Mouse (Mus musculus): Measurements from ENCODE around the gene Fancc.

Gene Fancc

GRCm38 (mm10) chr13:63250441-63250980 lies 246.6 kb downstream of the Fancc start:
- intact Hi-C loops (cut with DNase I), result no loop called here

GRCm38 (mm10) chr13:63249741-63250431 lies 247.2 kb downstream of the Fancc start:
- intact Hi-C loops (cut with DNase I), result loop anchor here (5.0 kb wide), 1 partner anchor 42 kb away; no protein-coding TSS in a partner anchor

GRCm38 (mm10) chr13:63249171-63249570 lies 247.9 kb downstream of the Fancc start:
- intact Hi-C loops (cut with DNase I), result loop anchor here (5.0 kb wide), 1 partner anchor 43 kb away; no protein-coding TSS in a partner anchor

- intact Hi-C loops (cut with DNase I), result loop anchor here (5.0 kb wide), 1 partner anchor 44 kb away; no protein-coding TSS in a partner anchor
These were observed 248.8 kb downstream of the Fancc start for GRCm38 (mm10) chr13:63248318-63248717.

- intact Hi-C loops (cut with DNase I), result loop anchor here (5.0 kb wide), 1 partner anchor 45 kb away; no protein-coding TSS in a partner anchor
These were observed 249.4 kb downstream of the Fancc start for GRCm38 (mm10) chr13:63247631-63248030.

- intact Hi-C loops (cut with DNase I), result loop anchor here (5.0 kb wide), 1 partner anchor 45 kb away; no protein-coding TSS in a partner anchor
These were observed 250.0 kb downstream of the Fancc start for GRCm38 (mm10) chr13:63247041-63247440.

- intact Hi-C loops (cut with DNase I), result loop anchor here (5.0 kb wide), 1 partner anchor 46 kb away; no protein-coding TSS in a partner anchor
These were observed 250.6 kb downstream of the Fancc start for GRCm38 (mm10) chr13:63246332-63246940.

- intact Hi-C loops (cut with DNase I), result loop anchor here (5.0 kb wide), 1 partner anchor 46 kb away; no protein-coding TSS in a partner anchor
These were observed 251.3 kb downstream of the Fancc start for GRCm38 (mm10) chr13:63245812-63246211.

- intact Hi-C loops (cut with DNase I), result loop anchor here (5.0 kb wide), 1 partner anchor 47 kb away; no protein-coding TSS in a partner anchor
These were observed 251.9 kb downstream of the Fancc start for GRCm38 (mm10) chr13:63245218-63245617.

GRCm38 (mm10) chr13:63244425-63244824 lies 252.7 kb downstream of the Fancc start:
- intact Hi-C loops (cut with DNase I), result loop anchor here (5.0 kb wide), 2 partner anchors 33 to 88 kb away; no protein-coding TSS in a partner anchor

- intact Hi-C loops (cut with DNase I), result loop anchor here (5.0 kb wide), 2 partner anchors 34 to 89 kb away; no protein-coding TSS in a partner anchor
These were observed 253.5 kb downstream of the Fancc start for GRCm38 (mm10) chr13:63243586-63243985.

GRCm38 (mm10) chr13:63242401-63243192 lies 254.5 kb downstream of the Fancc start:
- intact Hi-C loops (cut with DNase I), result loop anchor here (5.0 kb wide), 2 partner anchors 35 to 90 kb away; no protein-coding TSS in a partner anchor

- intact Hi-C loops (cut with DNase I), result loop anchor here (5.0 kb wide), 2 partner anchors 36 to 91 kb away; no protein-coding TSS in a partner anchor
These were observed 255.4 kb downstream of the Fancc start for GRCm38 (mm10) chr13:63241665-63242064.

GRCm38 (mm10) chr13:63240835-63241234 lies 256.2 kb downstream of the Fancc start:
- intact Hi-C loops (cut with DNase I), result loop anchor here (5.0 kb wide), 2 partner anchors 36 to 91 kb away; no protein-coding TSS in a partner anchor

GRCm38 (mm10) chr13:63239877-63240671 lies 257.0 kb downstream of the Fancc start:
- intact Hi-C loops (cut with DNase I), result loop anchor here (5.0 kb wide), 2 partner anchors 37 to 92 kb away; no protein-coding TSS in a partner anchor

GRCm38 (mm10) chr13:63239301-63239804 lies 257.7 kb downstream of the Fancc start:
- intact Hi-C loops (cut with DNase I), result no loop called here

GRCm38 (mm10) chr13:63238045-63238444 lies 259.0 kb downstream of the Fancc start:
- intact Hi-C loops (cut with DNase I), result no loop called here

GRCm38 (mm10) chr13:63236159-63236893 lies 260.8 kb downstream of the Fancc start:
- intact Hi-C loops (cut with DNase I), result no loop called here

GRCm38 (mm10) chr13:63235551-63235950 lies 261.5 kb downstream of the Fancc start:
- intact Hi-C loops (cut with DNase I), result no loop called here
